8 mouse cellular contexts compared by ENCODE assay signal in the genomic region with DNA sequence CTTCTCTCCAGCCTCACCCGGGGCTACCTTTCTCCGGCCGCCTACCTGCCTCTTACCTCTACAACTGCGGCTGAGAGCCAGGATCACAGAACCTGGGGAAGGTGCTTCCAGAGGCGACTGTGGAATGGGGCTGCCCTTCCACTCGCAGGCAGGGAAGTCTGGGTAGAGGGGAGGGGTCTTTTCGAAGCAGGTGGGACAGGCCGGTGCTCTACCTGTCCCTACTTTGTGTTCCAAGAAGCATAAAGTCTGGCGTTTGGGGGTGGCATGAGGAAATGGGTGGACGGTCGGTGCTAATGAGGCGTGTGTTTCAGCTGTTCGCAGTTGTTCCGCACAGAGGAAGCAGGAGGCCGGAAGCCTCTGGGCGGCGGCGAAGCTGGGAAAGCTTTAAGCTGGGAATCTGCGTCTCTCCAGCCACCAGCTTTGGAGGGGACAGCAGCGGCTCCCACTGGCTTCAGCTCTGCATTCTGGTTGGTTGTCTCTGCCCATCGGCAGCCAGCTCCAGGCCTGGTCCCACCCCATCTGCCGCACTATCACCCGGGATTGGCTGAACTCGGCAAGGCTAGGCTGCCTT.
DNase-seq lines count a peak whose midpoint lies in the region; ATAC-seq and TF ChIP-seq lines count a peak whose summit lies in the region.

No protein-coding gene starts in this region.

- H3K9me3 ChIP-seq in embryonic facial prominence, embryonic 15.5 days (replicated peaks): no peaks in the 10 kb centered on the region
- no peaks in the 10 kb centered on the region for H3K9me3 ChIP-seq in midbrain, embryonic 11.5 days (ENCODE audit: control insufficient read depth, low read length)

- H3K4me2 ChIP-seq in embryonic facial prominence, embryonic 15.5 days (replicated peaks): peak overlapping the region; percentile 72
- H3K4me2 ChIP-seq in midbrain, embryonic 11.5 days: peak overlapping the region; percentile 74

- no peak overlapping the region for H3K27ac ChIP-seq in spleen, adult 2 months (ENCODE audit: insufficient read depth, low read length)
- 0 out of 2 replicates have a peak overlapping the region, but pooled peaks have one; percentile 35 for H3K27ac ChIP-seq in embryonic facial prominence, embryonic 15.5 days (replicated peaks)
- H3K27ac ChIP-seq in midbrain, embryonic 11.5 days (ENCODE audit: low read depth, low read length): no peak overlapping the region
- H3K27ac ChIP-seq in small intestine, adult 2 months (ENCODE audit: insufficient read depth, low read depth, low read length): no peak overlapping the region

- TF ChIP-seq CTCF in spleen, adult 2 months (IDR thresholded peaks at IDR 0.05; ENCODE audit: extremely low read depth, insufficient read depth, insufficient read length, insufficient replicate concordance): no peak
- no peak for TF ChIP-seq CTCF in small intestine, adult 2 months (IDR thresholded peaks at IDR 0.05; ENCODE audit: extremely low read depth, insufficient read length, insufficient replicate concordance, low read depth, low read length)

- H3K36me3 ChIP-seq in spleen, adult 2 months (ENCODE audit: control insufficient read depth, insufficient read depth, low read length): no peaks in the 10 kb centered on the region
- no peaks in the 10 kb centered on the region for H3K36me3 ChIP-seq in embryonic facial prominence, embryonic 15.5 days
- no peaks in the 10 kb centered on the region for H3K36me3 ChIP-seq in midbrain, embryonic 11.5 days (ENCODE audit: control insufficient read depth, insufficient read depth, low read length)
- H3K36me3 ChIP-seq in small intestine, adult 2 months (ENCODE audit: control insufficient read depth, insufficient read depth, low read length): no peaks in the 10 kb centered on the region

- WGBS in spleen, adult 2 months: 18% methylated on average over 24 of the region's 24 CpGs
- 5% methylated on average over 24 of the region's 24 CpGs for WGBS in embryonic facial prominence, embryonic 15.5 days
- WGBS in midbrain, embryonic 11.5 days: 8% methylated on average over 24 of the region's 24 CpGs
- WGBS in small intestine, adult 2 months: 4% methylated on average over 24 of the region's 24 CpGs

- intact Hi-C loops in left cerebral cortex, postnatal 4 days (cut with DNase I): no loop called here

- no peak for TF ChIP-seq POLR2A in spleen, adult 2 months (IDR thresholded peaks at IDR 0.05; ENCODE audit: low read depth, low read length)
- no peak for TF ChIP-seq POLR2A in small intestine, adult 2 months (IDR thresholded peaks at IDR 0.05; ENCODE audit: low read depth, low read length)

- peak; percentile 91 for ATAC-seq in embryonic facial prominence, embryonic 15.5 days (ENCODE audit: insufficient number of reproducible peaks, low FRiP score, low TSS enrichment, low read depth)
- peak; percentile 96 for ATAC-seq in midbrain, embryonic 11.5 days (ENCODE audit: low FRiP score)

- 0 out of 2 replicates have a peak, but pooled peaks cover 1% of the 10 kb centered on the region for H3K27me3 ChIP-seq in spleen, adult 2 months (ENCODE audit: control insufficient read depth, insufficient read depth, low read length)
- no peaks in the 10 kb centered on the region for H3K27me3 ChIP-seq in embryonic facial prominence, embryonic 15.5 days
- H3K27me3 ChIP-seq in midbrain, embryonic 11.5 days (ENCODE audit: control insufficient read depth, insufficient read depth, low read length): no peaks in the 10 kb centered on the region
- peaks cover 2% of the 10 kb centered on the region; the same call in 1 of the 2 replicates for H3K27me3 ChIP-seq in small intestine, adult 2 months (ENCODE audit: control insufficient read depth, insufficient read depth, low read length)

- H3K9ac ChIP-seq in embryonic facial prominence, embryonic 15.5 days: peak overlapping the region; percentile 33
- peak overlapping the region; percentile 67 for H3K9ac ChIP-seq in midbrain, embryonic 11.5 days (ENCODE audit: low read length)

- no peaks in the 10 kb centered on the region for H3K4me1 ChIP-seq in spleen, adult 2 months (ENCODE audit: control insufficient read depth, insufficient read depth, insufficient read length)
- H3K4me1 ChIP-seq in embryonic facial prominence, embryonic 15.5 days: peaks cover 6% of the 10 kb centered on the region; the same call in 1 of the 2 replicates
- peaks cover 7% of the 10 kb centered on the region; the same call in 1 of the 2 replicates for H3K4me1 ChIP-seq in midbrain, embryonic 11.5 days (ENCODE audit: control insufficient read depth, insufficient read depth, low read length)
- peaks cover 3% of the 10 kb centered on the region for H3K4me1 ChIP-seq in small intestine, adult 2 months (ENCODE audit: control insufficient read depth, insufficient read depth, insufficient read length, low read length)

- 0 out of 2 replicates have a peak overlapping the region, but pooled peaks have one; percentile 0 for H3K4me3 ChIP-seq in spleen, adult 2 months (ENCODE audit: extremely low read depth, insufficient read depth, insufficient read length)
- H3K4me3 ChIP-seq in embryonic facial prominence, embryonic 15.5 days (replicated peaks): peak overlapping the region; percentile 46
- peak overlapping the region; percentile 42 for H3K4me3 ChIP-seq in midbrain, embryonic 11.5 days (ENCODE audit: low read depth, low read length)
- peak overlapping the region; percentile 62 for H3K4me3 ChIP-seq in small intestine, adult 2 months (ENCODE audit: low read depth, low read length)

- peak in 1 of 2 experiments; percentile 5 for DNase-seq in spleen, adult 2 months (ENCODE audit: low read depth in 1 of 2, low spot score in 2 of 2)
- no peak for DNase-seq in spleen, adult 12 weeks (ENCODE audit: low spot score)
- DNase-seq in heart, adult 9 months (ENCODE audit: low spot score in 2 of 2): peak; percentile 84 to 89
- peak; percentile 81 to 83 for DNase-seq in kidney, adult 8-10 months
- DNase-seq in left cerebral cortex, postnatal 4 days: peak; percentile 88
- peak; percentile 94 for DNase-seq in midbrain, embryonic 11.5 days (ENCODE audit: low spot score, missing footprints)

Comparison
In these comparisons a context has a peak if more than half of its experiments do, and no peak if none do; other contexts are left out.
1. H3K4me3 ChIP-seq: peak in every context shown above with its lines; median percentile 62 in small intestine, adult 2 months; 46 in embryonic facial prominence, embryonic 15.5 days; 42 in midbrain, embryonic 11.5 days; 0 in spleen, adult 2 months.